Mouse (Mus musculus) neural tube, embryonic 15.5 days (tissue): ENCODE measurements at regions not wholly inside any gene's neighbourhood (a gene's known extent, or its start where the extent isn't known, plus 50 kb on each side); places are given as distances from the start of the nearest gene placed in this dataset.

ENCODE experiments used
- ATAC-seq: fragments of 200-750 bp; cut with Nextera tagmentation; 2 replicates; pipeline ENCODE4 v1.8.0; 2017; ENCODE audit warnings: mild to moderate bottlenecking, moderate TSS enrichment, moderate library complexity; ENCODE audit not compliant: low FRiP score
- H3K27ac ChIP-seq: fragments of 300-500 bp; sonication (generic); replicated peaks from 2 replicates; pipeline ENCODE4 v1.5.1; 2015; ENCODE audit warnings: mild to moderate bottlenecking, inconsistent platforms
- H3K27me3 ChIP-seq: fragments of 300-500 bp; sonication (generic); replicated peaks from 2 replicates; pipeline ENCODE4 v1.6.1; 2015; ENCODE audit warnings: inconsistent platforms
- H3K36me3 ChIP-seq: fragments of 300-500 bp; sonication (generic); 2 replicates; pipeline ENCODE4 v1.6.1; 2015; ENCODE audit warnings: inconsistent platforms
- H3K4me1 ChIP-seq: fragments of 300-500 bp; sonication (generic); 2 replicates; pipeline ENCODE4 v1.6.1; 2015; ENCODE audit warnings: inconsistent platforms
- H3K4me2 ChIP-seq: fragments of 300-500 bp; sonication (generic); 2 replicates; pipeline ENCODE4 v1.6.1; 2015; ENCODE audit warnings: inconsistent platforms, mild to moderate bottlenecking, moderate library complexity
- H3K4me3 ChIP-seq: fragments of 300-500 bp; sonication (generic); replicated peaks from 2 replicates; pipeline ENCODE4 v1.5.1; 2015; ENCODE audit warnings: mild to moderate bottlenecking, inconsistent platforms
- H3K9ac ChIP-seq: fragments of 300-500 bp; sonication (generic); replicated peaks from 2 replicates; pipeline ENCODE4 v1.6.1; 2015; ENCODE audit warnings: mild to moderate bottlenecking, inconsistent platforms
- H3K9me3 ChIP-seq: fragments of 300-500 bp; sonication (generic); replicated peaks from 2 replicates; pipeline ENCODE4 v1.6.1; 2016; ENCODE audit warnings: inconsistent platforms
- WGBS: fragments of 180-500 bp; shearing (Covaris S2); methylation state at CpG from one replicate; pipeline ENCODE4 v1.1.7; 2015; ENCODE audit warnings: mixed read lengths; 5-methylcytosine and 5-hydroxymethylcytosine counted together

DNA sequence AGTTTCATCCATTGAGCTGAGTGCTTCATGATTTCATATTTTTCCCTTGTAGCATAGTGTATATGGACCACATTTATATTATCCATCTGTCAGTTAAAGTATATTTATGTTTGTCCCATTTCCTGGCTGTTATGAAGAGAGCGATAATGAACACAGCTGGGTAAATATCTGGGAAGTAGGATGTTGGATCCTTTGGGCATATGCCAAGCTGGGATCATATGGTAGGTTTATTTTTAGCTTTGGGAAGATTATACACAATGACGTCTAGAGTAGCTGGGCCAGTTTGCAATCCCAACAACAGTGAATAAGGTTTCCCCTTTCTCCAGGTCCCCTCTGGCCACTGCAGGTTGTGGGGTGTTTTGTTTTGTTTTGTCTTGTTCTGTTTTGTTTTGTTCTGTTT is 164.5 kb downstream of the Gm765 start:
- Histone ChIP-seq H3K27ac (no peak overlapping the region), H3K4me1 (no peaks in the 10 kb centered on the region), H3K27me3 (no peaks in the 10 kb centered on the region), H3K4me3 (no peak overlapping the region), H3K36me3 (no peaks in the 10 kb centered on the region), H3K9me3 (no peaks in the 10 kb centered on the region), H3K4me2 (no peak overlapping the region), H3K9ac (no peak overlapping the region)
- ATAC-seq: no peak
- 64% methylated on average over 2 of the region's 2 CpGs for WGBS

DNA sequence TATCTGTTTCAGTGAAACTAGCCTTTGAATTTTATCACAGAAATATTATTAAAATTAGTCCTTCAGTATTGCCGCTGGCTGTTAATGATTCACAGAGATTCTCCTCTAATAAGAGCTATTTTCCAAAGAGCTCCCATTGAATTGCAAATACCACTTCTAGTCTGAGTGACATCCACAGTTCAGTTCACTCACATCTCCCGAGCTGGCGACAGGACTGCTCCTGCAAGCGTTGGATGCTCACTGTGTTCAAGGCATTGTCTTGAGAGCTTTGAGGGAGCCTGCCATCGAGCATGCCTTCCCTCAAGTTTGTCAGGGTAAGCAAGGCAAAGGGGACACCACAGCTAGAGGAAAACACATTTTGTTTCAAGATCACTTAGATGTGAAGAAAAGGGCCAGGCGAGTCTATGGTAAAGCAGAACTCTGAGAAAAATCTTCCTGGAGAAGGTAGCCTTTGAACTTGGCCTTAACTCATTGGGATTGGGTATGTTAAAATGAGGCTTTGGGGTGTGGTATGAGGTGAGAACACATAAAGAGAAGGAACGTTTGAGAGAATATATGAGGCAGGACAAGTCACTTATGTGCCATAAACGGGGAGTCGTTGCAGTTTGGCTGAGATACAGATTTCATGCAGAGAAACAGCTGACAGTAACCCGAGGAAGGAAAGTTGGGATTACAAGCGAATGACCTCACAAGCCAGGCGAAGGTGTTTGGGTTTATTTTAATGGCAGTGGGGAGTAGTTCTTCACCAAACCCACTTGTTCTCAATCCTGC is 193.3 kb downstream of the Gm765 start:
- H3K9ac ChIP-seq: no peak overlapping the region
- H3K36me3 ChIP-seq: no peaks in the 10 kb centered on the region
- no peak for ATAC-seq
- no peak overlapping the region for H3K4me2 ChIP-seq
- no peak overlapping the region for H3K4me3 ChIP-seq
- WGBS: 66% methylated on average over 12 of the region's 12 CpGs
- H3K4me1 ChIP-seq: no peaks in the 10 kb centered on the region
- H3K9me3 ChIP-seq: no peaks in the 10 kb centered on the region
- H3K27me3 ChIP-seq: no peaks in the 10 kb centered on the region; the same call in 1 of the 2 replicates
- H3K27ac ChIP-seq: no peak overlapping the region

DNA sequence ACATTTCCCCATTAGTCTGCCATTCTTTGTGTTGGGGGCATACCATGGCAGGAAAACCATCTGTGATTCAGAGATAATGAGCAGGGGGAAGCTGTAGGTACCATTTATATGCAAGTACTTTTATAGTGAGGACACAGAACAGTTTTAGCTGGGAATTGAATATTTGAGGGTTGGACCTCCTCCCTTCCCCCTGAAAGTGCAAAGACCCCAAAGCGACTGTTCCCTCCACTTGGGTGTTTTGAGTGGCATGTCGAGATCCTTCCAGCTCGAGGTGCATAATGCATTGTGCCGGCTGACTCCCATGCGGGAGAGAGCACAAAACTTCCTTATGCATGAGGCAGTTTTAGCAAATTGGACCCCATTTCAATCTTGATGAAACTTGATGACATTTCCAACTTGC is 194.7 kb downstream of the Gm765 start:
- Histone ChIP-seq H3K4me1 (no peaks in the 10 kb centered on the region), H3K4me2 (no peak overlapping the region), H3K27me3 (no peaks in the 10 kb centered on the region; the same call in 1 of the 2 replicates), H3K9ac (no peak overlapping the region), H3K36me3 (no peaks in the 10 kb centered on the region), H3K9me3 (no peaks in the 10 kb centered on the region), H3K4me3 (no peak overlapping the region), H3K27ac (no peak overlapping the region)
- ATAC-seq: no peak
- WGBS: 73% methylated on average over 5 of the region's 5 CpGs

DNA sequence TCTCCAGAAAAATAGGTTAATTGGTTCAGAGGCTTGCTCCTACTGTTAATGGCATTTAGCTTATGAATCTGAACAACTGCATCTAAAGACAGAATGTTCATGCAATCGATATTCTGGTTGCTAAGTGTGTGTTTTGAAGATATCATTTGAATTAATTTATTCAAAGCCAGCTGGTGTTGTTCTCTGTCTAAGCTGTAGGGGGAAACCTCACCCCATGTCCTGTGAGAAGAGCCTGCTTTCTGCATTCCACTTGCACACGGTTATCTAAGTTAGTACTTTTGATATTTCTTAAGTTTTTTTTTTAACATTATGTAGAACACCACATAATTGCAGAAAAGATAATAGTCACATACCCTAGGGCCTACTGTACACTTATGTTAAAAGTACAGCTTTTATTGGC is 209.6 kb downstream of the Gm765 start:
- Histone ChIP-seq H3K9ac (no peak overlapping the region), H3K36me3 (no peaks in the 10 kb centered on the region), H3K27me3 (0 out of 2 replicates have a peak, but pooled peaks cover 2% of the 10 kb centered on the region), H3K4me3 (no peak overlapping the region), H3K27ac (no peak overlapping the region), H3K4me1 (no peaks in the 10 kb centered on the region), H3K4me2 (no peak overlapping the region), H3K9me3 (no peaks in the 10 kb centered on the region)
- WGBS: 29% methylated on average over 2 of the region's 2 CpGs
- ATAC-seq: no peak

DNA sequence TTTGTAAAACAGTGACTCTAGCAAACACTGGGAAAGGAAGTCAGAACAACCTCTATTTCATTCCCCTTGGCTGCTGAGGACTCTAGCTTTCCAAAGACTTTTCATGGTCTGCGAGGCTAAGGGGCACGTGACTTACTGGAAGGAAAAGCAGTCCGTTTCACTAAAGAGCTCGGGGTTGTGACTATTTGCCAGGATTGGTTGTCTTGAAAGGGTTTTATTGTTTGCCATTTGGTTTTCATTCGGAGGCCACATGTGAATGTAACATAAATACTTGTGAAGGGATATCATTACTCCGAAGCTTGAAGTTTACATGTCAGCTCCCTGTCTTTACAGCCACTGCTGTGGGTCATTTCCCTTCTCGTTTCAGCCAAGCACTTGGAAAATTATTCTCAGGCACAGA is 217.1 kb downstream of the Gm765 start:
- no peak overlapping the region for H3K4me3 ChIP-seq
- ATAC-seq: no peak
- H3K9me3 ChIP-seq: no peaks in the 10 kb centered on the region
- H3K9ac ChIP-seq: no peak overlapping the region
- 64% methylated on average over 7 of the region's 7 CpGs for WGBS
- H3K27me3 ChIP-seq: no peaks in the 10 kb centered on the region
- no peak overlapping the region for H3K27ac ChIP-seq
- no peak overlapping the region for H3K4me2 ChIP-seq
- no peaks in the 10 kb centered on the region for H3K36me3 ChIP-seq
- no peaks in the 10 kb centered on the region for H3K4me1 ChIP-seq

DNA sequence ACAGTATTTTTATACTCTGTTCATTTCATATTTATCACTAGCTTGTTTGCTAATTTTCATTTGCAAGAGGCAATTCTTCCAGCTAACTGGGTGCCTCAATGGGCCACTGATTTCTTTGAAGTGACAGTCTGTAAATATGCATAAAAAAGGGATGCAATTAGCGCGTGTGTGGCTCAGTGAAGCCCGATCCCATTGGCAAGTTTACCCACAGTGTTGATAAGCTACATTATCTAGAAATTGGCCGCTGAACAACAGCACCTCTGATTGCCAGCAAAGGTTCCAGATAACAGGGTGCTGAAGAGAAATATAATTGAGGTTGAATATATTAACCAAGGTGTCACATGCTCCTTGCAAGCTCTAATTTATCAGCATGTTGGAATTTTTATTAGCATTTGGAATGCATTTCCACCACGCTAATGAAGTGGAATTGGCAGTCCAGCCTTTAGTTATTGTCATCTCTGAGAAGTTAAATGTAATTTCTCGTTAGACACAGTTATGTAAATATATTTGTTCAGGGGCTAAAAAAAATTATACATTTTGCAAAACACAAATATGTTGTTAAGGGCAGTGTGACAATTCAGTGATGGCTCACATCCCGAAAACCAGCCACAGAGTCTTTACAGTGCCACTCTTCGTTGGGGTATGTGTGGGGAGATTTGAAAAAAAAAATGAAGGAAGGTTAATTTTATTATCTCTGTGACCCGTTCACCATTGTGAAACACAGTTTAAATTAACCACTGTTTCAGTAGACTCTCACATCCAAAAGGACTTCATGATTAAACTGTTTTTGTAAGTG is 224.0 kb downstream of the Gm765 start:
- no peak for ATAC-seq
- H3K9ac ChIP-seq: no peak overlapping the region
- no peak overlapping the region for H3K27ac ChIP-seq
- no peaks in the 10 kb centered on the region for H3K9me3 ChIP-seq
- H3K4me1 ChIP-seq: 0 out of 2 replicates have a peak, but pooled peaks cover 7% of the 10 kb centered on the region
- WGBS: 37% methylated on average over 9 of the region's 9 CpGs
- no peak overlapping the region for H3K4me3 ChIP-seq
- H3K4me2 ChIP-seq: no peak overlapping the region
- H3K36me3 ChIP-seq: no peaks in the 10 kb centered on the region
- H3K27me3 ChIP-seq: no peaks in the 10 kb centered on the region

DNA sequence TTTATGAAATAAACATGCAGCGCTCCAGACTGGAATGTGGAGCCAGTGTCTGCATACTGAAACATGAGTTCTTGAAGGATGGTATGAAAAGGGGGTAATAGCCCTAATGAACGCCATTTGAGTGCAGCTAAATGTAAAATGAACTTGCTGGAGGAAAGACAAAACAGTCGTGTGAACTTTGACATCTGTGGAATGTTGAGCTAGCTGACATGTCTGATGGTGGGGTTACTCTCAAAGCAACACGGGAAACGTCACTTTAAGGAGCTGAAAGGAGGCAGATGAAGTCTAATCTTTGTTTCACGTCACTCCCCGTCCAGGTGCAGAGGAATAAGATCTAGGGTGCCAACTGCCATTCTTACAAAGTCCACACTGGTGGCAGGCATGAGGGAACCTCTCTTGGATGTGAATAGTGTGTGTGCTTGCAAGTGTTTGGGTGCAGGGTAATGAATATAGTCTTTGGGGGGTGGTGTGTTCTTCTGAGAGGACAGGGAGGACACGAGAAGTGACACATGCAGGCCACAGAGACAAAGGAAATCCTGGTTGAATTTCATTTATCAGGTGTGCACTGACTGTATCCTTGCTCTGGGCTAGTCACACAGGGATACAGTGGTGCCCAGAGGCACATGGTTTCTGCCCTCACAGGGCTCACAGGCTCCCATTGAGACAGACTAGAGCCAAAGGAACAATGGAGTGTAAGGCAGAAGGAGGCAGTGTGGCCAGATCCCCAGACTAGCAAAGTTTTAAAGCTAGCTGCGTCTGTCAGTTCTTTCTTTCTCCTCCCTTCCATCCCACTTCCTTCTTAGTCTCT is 228.0 kb downstream of the Gm765 start:
- WGBS: 29% methylated on average over 9 of the region's 9 CpGs
- no peak overlapping the region for H3K9ac ChIP-seq
- H3K27ac ChIP-seq: no peak overlapping the region
- H3K4me1 ChIP-seq: 0 out of 2 replicates have a peak, but pooled peaks cover 10% of the 10 kb centered on the region
- no peaks in the 10 kb centered on the region for H3K9me3 ChIP-seq
- no peak overlapping the region for H3K4me3 ChIP-seq
- no peak for ATAC-seq
- H3K4me2 ChIP-seq: no peak overlapping the region
- no peaks in the 10 kb centered on the region for H3K36me3 ChIP-seq
- peaks cover 2% of the 10 kb centered on the region; the same call in 1 of the 2 replicates for H3K27me3 ChIP-seq

DNA sequence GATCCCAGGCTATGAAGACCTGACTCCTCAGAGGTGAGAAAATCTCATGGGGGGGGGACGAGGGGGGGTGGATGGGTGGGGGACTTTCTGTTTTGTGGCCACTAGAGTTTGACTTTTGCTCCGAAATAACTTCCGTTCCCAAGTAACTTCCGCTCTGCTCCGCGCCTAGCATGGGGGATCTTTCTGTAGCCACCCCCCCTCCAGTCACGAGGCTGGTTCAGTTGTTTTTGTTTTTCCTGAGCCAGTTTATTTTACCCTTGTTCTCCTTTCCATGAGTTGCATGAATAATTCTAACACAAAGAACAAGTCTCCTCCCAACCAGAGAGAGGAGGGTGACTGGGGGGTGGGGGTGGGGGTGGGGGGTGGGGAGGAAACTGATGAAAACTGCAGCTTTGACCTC is 228.8 kb downstream of the Gm765 start:
- peak overlapping the region; percentile 30 for H3K4me2 ChIP-seq
- ATAC-seq: no peak
- WGBS: 9% methylated on average over 7 of the region's 7 CpGs

DNA sequence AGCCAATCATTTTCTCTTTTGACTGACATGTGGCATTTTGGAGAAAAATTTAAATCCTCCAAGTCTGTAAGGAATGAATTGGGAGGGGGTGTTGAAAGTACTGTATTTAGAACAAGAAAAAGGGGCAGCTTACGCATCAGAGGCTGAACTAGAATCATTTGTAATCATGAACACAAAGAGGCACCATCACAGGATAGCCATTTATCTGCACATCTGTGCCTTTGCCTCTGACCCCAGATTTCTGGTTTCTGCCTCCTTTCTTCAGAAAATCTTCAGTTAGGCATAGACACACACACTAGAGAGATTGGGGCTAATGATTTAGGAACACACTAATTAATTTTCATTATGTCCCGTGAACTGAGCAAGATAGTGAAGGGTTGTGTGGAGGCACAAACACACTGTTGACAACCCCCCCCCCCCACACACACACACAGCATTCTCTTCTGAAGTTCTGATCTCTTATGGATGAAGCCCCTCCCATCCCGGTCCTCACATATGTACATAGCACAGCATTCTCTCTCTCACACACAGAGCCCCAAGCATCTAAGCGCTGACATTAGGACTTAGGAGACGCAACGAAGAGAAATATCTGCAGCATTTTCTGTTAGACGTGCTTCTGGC is 229.9 kb downstream of the Gm765 start:
- Histone ChIP-seq H3K36me3 (no peaks in the 10 kb centered on the region), H3K4me3 (no peak overlapping the region), H3K9me3 (no peaks in the 10 kb centered on the region), H3K4me2 (no peak overlapping the region), H3K27ac (no peak overlapping the region), H3K27me3 (peaks cover 2% of the 10 kb centered on the region; the same call in 1 of the 2 replicates), H3K9ac (no peak overlapping the region), H3K4me1 (0 out of 2 replicates have a peak, but pooled peaks cover 6% of the 10 kb centered on the region)
- no peak for ATAC-seq
- WGBS: 69% methylated on average over 7 of the region's 7 CpGs

More for the DNA sequence above, 228.8 kb downstream of the Gm765 start:
- Histone ChIP-seq H3K9me3 (no peaks in the 10 kb centered on the region), H3K4me3 (no peak overlapping the region), H3K4me1 (0 out of 2 replicates have a peak, but pooled peaks cover 10% of the 10 kb centered on the region), H3K27me3 (peaks cover 2% of the 10 kb centered on the region; the same call in 1 of the 2 replicates), H3K36me3 (no peaks in the 10 kb centered on the region), H3K9ac (no peak overlapping the region), H3K27ac (no peak overlapping the region)

DNA sequence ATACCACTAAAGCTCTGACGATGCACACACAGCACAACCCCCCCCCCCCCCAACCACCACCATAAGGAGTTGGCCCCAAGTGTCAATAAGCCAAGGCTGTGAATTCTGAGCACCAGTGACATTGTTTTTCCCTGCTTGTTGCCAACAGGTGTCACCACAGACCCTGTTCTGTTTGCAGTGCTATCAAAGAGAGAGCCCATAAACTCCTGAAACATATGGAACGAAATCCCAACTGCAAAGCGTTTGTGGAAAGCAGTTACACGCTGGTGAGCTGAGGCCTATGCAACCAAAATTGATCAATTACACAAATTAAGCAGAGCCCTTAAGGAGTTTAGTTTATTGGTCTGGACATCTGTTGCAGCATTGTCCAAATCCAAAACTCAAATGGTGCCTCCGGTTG is 235.4 kb downstream of the Gm765 start:
- 44% methylated on average over 5 of the region's 5 CpGs for WGBS
- Histone ChIP-seq H3K4me1 (peaks cover 6% of the 10 kb centered on the region; the same call in 1 of the 2 replicates), H3K27ac (no peak overlapping the region), H3K4me3 (no peak overlapping the region), H3K36me3 (no peaks in the 10 kb centered on the region), H3K27me3 (peaks cover 5% of the 10 kb centered on the region; the same call in 1 of the 2 replicates), H3K9ac (no peak overlapping the region), H3K9me3 (no peaks in the 10 kb centered on the region), H3K4me2 (no peak overlapping the region)
- no peak for ATAC-seq
